Mouse (Mus musculus): ENCODE data around the gene Ppargc1a. TPM values are rescaled to one million over a fixed set of nuclear protein-coding genes. Genes with fewer than 3 reads are reported as not detected.

Gene Ppargc1a
- total and polyA plus RNA-seq, 3 experiments, result not detected

- no peaks in the 10 kb centered on the region for H3K27me3 ChIP-seq (replicated peaks)
- H3K36me3 ChIP-seq (replicated peaks in 1 of 2; ENCODE audit: control insufficient read depth in 1 of 2, insufficient read depth in 1 of 2, low read length in 1 of 2), result no peaks in the 10 kb centered on the region
- H3K79me2 ChIP-seq (replicated peaks; ENCODE audit: control insufficient read depth, extremely low read depth, insufficient read depth, poor library complexity, severe bottlenecking), result no peaks in the 10 kb centered on the region
- no peaks in the 10 kb centered on the region for H3K4me1 ChIP-seq (ENCODE audit: control insufficient read depth in 1 of 2, insufficient read depth in 2 of 2)
- dilution Hi-C loops (cut with MboI; ENCODE audit: extremely low pct_ligation_motif_present, extremely low pct_unique_long_range_greater_than_20kb, low sequenced_read_pairs) (no loop called here), in situ Hi-C loops (cut with MboI; ENCODE audit: low pct_ligation_motif_present, low pct_unique_long_range_greater_than_20kb, low sequenced_read_pairs) (no loop called here)
- H3K27ac ChIP-seq (ENCODE audit: insufficient read depth, low read depth), result no peak overlapping the region
- no peak overlapping the region for H3K4me3 ChIP-seq (replicated peaks in 1 of 3; ENCODE audit: low read depth in 2 of 3, low read length in 2 of 3, poor library complexity in 1 of 3)
- H3K4me2 ChIP-seq (ENCODE audit: insufficient read depth, low read depth, poor library complexity, severe bottlenecking), result no peak overlapping the region
- H3K9me3 ChIP-seq (replicated peaks; ENCODE audit: low read length), result peaks cover 27% of the 10 kb centered on the region
- no peak overlapping the region for H3K9ac ChIP-seq (ENCODE audit: insufficient read depth, low read depth)
- TF ChIP-seq JUN (IDR thresholded peaks at IDR 0.05; ENCODE audit: insufficient read depth, low read depth, low read length) (no peak), PAX5 (IDR thresholded peaks at IDR 0.05; ENCODE audit: low read length) (no peak), NRF1 (IDR thresholded peaks at IDR 0.05; ENCODE audit: low read depth, low read length) (no peak), E2F4 (IDR thresholded peaks at IDR 0.05; ENCODE audit: insufficient replicate concordance, low read depth, low read length) (no peak), HCFC1 (IDR thresholded peaks at IDR 0.05; ENCODE audit: low read depth, low read length) (no peak), CHD1 (IDR thresholded peaks at IDR 0.05; ENCODE audit: low read depth, low read length) (no peak), CTCF (conservative IDR thresholded peaks at IDR 0.05 in 1 of 2, IDR thresholded peaks at IDR 0.05 in 1 of 2; ENCODE audit: low read depth in 2 of 2, low read length in 2 of 2) (no peak), CHD2 (IDR thresholded peaks at IDR 0.05; ENCODE audit: low read length) (no peak), MYC (IDR thresholded peaks at IDR 0.05; ENCODE audit: low read depth, low read length) (no peak), TBP (conservative IDR thresholded peaks at IDR 0.05; ENCODE audit: low read depth, low read length) (no peak), ZC3H11A (IDR thresholded peaks at IDR 0.05; ENCODE audit: low read depth, low read length) (no peak), ELF1 (IDR thresholded peaks at IDR 0.05; ENCODE audit: low read depth, low read length) (no peak), POLR2A (IDR thresholded peaks at IDR 0.05; ENCODE audit: low read depth, low read length) (no peak), MXI1 (IDR thresholded peaks at IDR 0.05; ENCODE audit: low read depth, low read length) (no peak), POLR2AphosphoS2 (IDR thresholded peaks at IDR 0.05; ENCODE audit: low read depth, low read length) (no peak)
- DNase-seq (ENCODE audit: extremely low read depth), result no peak
Observed at GRCm38 (mm10) chr5:51583030-51583429, 15.5 kb upstream of the Ppargc1a start.

GRCm38 (mm10) chr5:51582618-51583017, 15.1 kb upstream of the Ppargc1a start:
- no peaks in the 10 kb centered on the region for H3K36me3 ChIP-seq (replicated peaks in 1 of 2; ENCODE audit: control insufficient read depth in 1 of 2, insufficient read depth in 1 of 2, low read length in 1 of 2)
- peaks cover 24% of the 10 kb centered on the region for H3K9me3 ChIP-seq (replicated peaks; ENCODE audit: low read length)
- H3K4me3 ChIP-seq (replicated peaks in 1 of 3; ENCODE audit: low read depth in 2 of 3, low read length in 2 of 3, poor library complexity in 1 of 3), result no peak overlapping the region
- dilution Hi-C loops (cut with MboI; ENCODE audit: extremely low pct_ligation_motif_present, extremely low pct_unique_long_range_greater_than_20kb, low sequenced_read_pairs) (no loop called here), in situ Hi-C loops (cut with MboI; ENCODE audit: low pct_ligation_motif_present, low pct_unique_long_range_greater_than_20kb, low sequenced_read_pairs) (no loop called here)
- H3K9ac ChIP-seq (ENCODE audit: insufficient read depth, low read depth), result no peak overlapping the region
- DNase-seq (ENCODE audit: extremely low read depth), result no peak
- no peak for TF ChIP-seq CHD2 (IDR thresholded peaks at IDR 0.05; ENCODE audit: low read length)
- H3K4me1 ChIP-seq (ENCODE audit: control insufficient read depth in 1 of 2, insufficient read depth in 2 of 2), result no peaks in the 10 kb centered on the region
- no peaks in the 10 kb centered on the region for H3K79me2 ChIP-seq (replicated peaks; ENCODE audit: control insufficient read depth, extremely low read depth, insufficient read depth, poor library complexity, severe bottlenecking)
- no peak overlapping the region for H3K27ac ChIP-seq (ENCODE audit: insufficient read depth, low read depth)
- H3K4me2 ChIP-seq (ENCODE audit: insufficient read depth, low read depth, poor library complexity, severe bottlenecking), result no peak overlapping the region
- no peaks in the 10 kb centered on the region for H3K27me3 ChIP-seq (replicated peaks)

- no peaks in the 10 kb centered on the region for H3K4me1 ChIP-seq (ENCODE audit: control insufficient read depth in 1 of 2, insufficient read depth in 2 of 2)
- no peaks in the 10 kb centered on the region for H3K79me2 ChIP-seq (replicated peaks; ENCODE audit: control insufficient read depth, extremely low read depth, insufficient read depth, poor library complexity, severe bottlenecking)
- H3K36me3 ChIP-seq (replicated peaks in 1 of 2; ENCODE audit: control insufficient read depth in 1 of 2, insufficient read depth in 1 of 2, low read length in 1 of 2), result no peaks in the 10 kb centered on the region
- in situ Hi-C loops (cut with MboI; ENCODE audit: low pct_ligation_motif_present, low pct_unique_long_range_greater_than_20kb, low sequenced_read_pairs), result no loop called here
- no peak overlapping the region for H3K4me2 ChIP-seq (ENCODE audit: insufficient read depth, low read depth, poor library complexity, severe bottlenecking)
- H3K9ac ChIP-seq (ENCODE audit: insufficient read depth, low read depth), result no peak overlapping the region
- no peak overlapping the region for H3K27ac ChIP-seq (ENCODE audit: insufficient read depth, low read depth)
- dilution Hi-C loops (cut with MboI; ENCODE audit: extremely low pct_ligation_motif_present, extremely low pct_unique_long_range_greater_than_20kb, low sequenced_read_pairs), result no loop called here
- DNase-seq (ENCODE audit: extremely low read depth), result no peak
- no peak for TF ChIP-seq NRF1 (IDR thresholded peaks at IDR 0.05; ENCODE audit: low read depth, low read length)
- no peaks in the 10 kb centered on the region for H3K27me3 ChIP-seq (replicated peaks)
- no peak overlapping the region for H3K4me3 ChIP-seq (replicated peaks in 1 of 3; ENCODE audit: low read depth in 2 of 3, low read length in 2 of 3, poor library complexity in 1 of 3)
- peaks cover 2% of the 10 kb centered on the region for H3K9me3 ChIP-seq (replicated peaks; ENCODE audit: low read length)
Observed at GRCm38 (mm10) chr5:51577594-51577993, 10.1 kb upstream of the Ppargc1a start.

All from CH12.LX (cell line).